Mouse (Mus musculus): ENCODE results near the gene Tnnt3. TPM values are rescaled to one million over a fixed set of nuclear protein-coding genes. Genes with fewer than 3 reads are reported as not detected.

Gene Tnnt3
- polyA plus RNA-seq, 1 experiment from 2014 or later: 16.0 TPM

- peak overlapping the region; percentile 67 for H3K9ac ChIP-seq (ENCODE audit: low read depth, low read length)
- H3K4me1 ChIP-seq (ENCODE audit: control insufficient read depth, insufficient read depth, low read length): peaks cover 33% of the 10 kb centered on the region
- H3K4me2 ChIP-seq: peak overlapping the region; percentile 34
- H3K4me3 ChIP-seq (ENCODE audit: low read depth, low read length): no peak overlapping the region
- H3K9me3 ChIP-seq (replicated peaks; ENCODE audit: control insufficient read depth, low read length): no peaks in the 10 kb centered on the region
- H3K36me3 ChIP-seq (ENCODE audit: control insufficient read depth, insufficient read depth, low read length): no peaks in the 10 kb centered on the region
- H3K27me3 ChIP-seq (ENCODE audit: control insufficient read depth, insufficient read depth, low read length): no peaks in the 10 kb centered on the region
- peak; percentile 52; the same call in 1 of the 2 replicates for ATAC-seq (replicated peaks; ENCODE audit: insufficient number of reproducible peaks, low FRiP score, low TSS enrichment)
- H3K27ac ChIP-seq (ENCODE audit: low read depth, low read length): peak overlapping the region; percentile 78
- 42% methylated on average over 21 of the region's 21 CpGs for WGBS (ENCODE audit: insufficient replicate concordance)
These were observed 17.8 kb downstream of the Tnnt3 start for GRCm38 (mm10) chr7:142516221-142516978.

GRCm38 (mm10) chr7:142517531-142517930 lies 18.9 kb downstream of the Tnnt3 start:
- H3K9me3 ChIP-seq (replicated peaks; ENCODE audit: control insufficient read depth, low read length): no peaks in the 10 kb centered on the region
- H3K36me3 ChIP-seq (ENCODE audit: control insufficient read depth, insufficient read depth, low read length): no peaks in the 10 kb centered on the region
- H3K4me1 ChIP-seq (ENCODE audit: control insufficient read depth, insufficient read depth, low read length): peaks cover 38% of the 10 kb centered on the region
- H3K4me3 ChIP-seq (ENCODE audit: low read depth, low read length): no peak overlapping the region
- no peaks in the 10 kb centered on the region for H3K27me3 ChIP-seq (ENCODE audit: control insufficient read depth, insufficient read depth, low read length)
- H3K9ac ChIP-seq (ENCODE audit: low read depth, low read length): no peak overlapping the region
- ATAC-seq (replicated peaks; ENCODE audit: insufficient number of reproducible peaks, low FRiP score, low TSS enrichment): no peak
- no peak overlapping the region for H3K4me2 ChIP-seq
- peak overlapping the region; percentile 12; the same call in 1 of the 2 replicates for H3K27ac ChIP-seq (ENCODE audit: low read depth, low read length)
- 15% methylated on average over 3 of the region's 3 CpGs for WGBS (ENCODE audit: insufficient replicate concordance)

- H3K9ac ChIP-seq (ENCODE audit: low read depth, low read length): no peak overlapping the region
- peaks cover 61% of the 10 kb centered on the region for H3K4me1 ChIP-seq (ENCODE audit: control insufficient read depth, insufficient read depth, low read length)
- H3K36me3 ChIP-seq (ENCODE audit: control insufficient read depth, insufficient read depth, low read length): no peaks in the 10 kb centered on the region
- H3K27me3 ChIP-seq (ENCODE audit: control insufficient read depth, insufficient read depth, low read length): no peaks in the 10 kb centered on the region
- no peak overlapping the region for H3K4me2 ChIP-seq
- no peaks in the 10 kb centered on the region for H3K9me3 ChIP-seq (replicated peaks; ENCODE audit: control insufficient read depth, low read length)
- ATAC-seq (replicated peaks; ENCODE audit: insufficient number of reproducible peaks, low FRiP score, low TSS enrichment): no peak
- 82% methylated on average over 4 of the region's 4 CpGs for WGBS (ENCODE audit: insufficient replicate concordance)
- peak overlapping the region; percentile 35; the same call in 1 of the 2 replicates for H3K27ac ChIP-seq (ENCODE audit: low read depth, low read length)
- H3K4me3 ChIP-seq (ENCODE audit: low read depth, low read length): no peak overlapping the region
These were observed 21.7 kb downstream of the Tnnt3 start for GRCm38 (mm10) chr7:142520331-142520730.

- Histone ChIP-seq H3K4me3 (ENCODE audit: low read depth, low read length) (no peak overlapping the region), H3K4me2 (no peak overlapping the region), H3K4me1 (ENCODE audit: control insufficient read depth, insufficient read depth, low read length) (peaks cover 54% of the 10 kb centered on the region), H3K9ac (ENCODE audit: low read depth, low read length) (no peak overlapping the region), H3K27ac (ENCODE audit: low read depth, low read length) (peak overlapping the region; percentile 93), H3K9me3 (replicated peaks; ENCODE audit: control insufficient read depth, low read length) (no peaks in the 10 kb centered on the region), H3K27me3 (ENCODE audit: control insufficient read depth, insufficient read depth, low read length) (no peaks in the 10 kb centered on the region), H3K36me3 (ENCODE audit: control insufficient read depth, insufficient read depth, low read length) (no peaks in the 10 kb centered on the region)
- WGBS (ENCODE audit: insufficient replicate concordance): 23% methylated on average over 4 of the region's 4 CpGs
- no peak for ATAC-seq (replicated peaks; ENCODE audit: insufficient number of reproducible peaks, low FRiP score, low TSS enrichment)
These were observed 23.7 kb downstream of the Tnnt3 start for GRCm38 (mm10) chr7:142522352-142522751.

- Histone ChIP-seq H3K27ac (ENCODE audit: low read depth, low read length) (peak overlapping the region; percentile 93), H3K9ac (ENCODE audit: low read depth, low read length) (peak overlapping the region; percentile 28), H3K36me3 (ENCODE audit: control insufficient read depth, insufficient read depth, low read length) (no peaks in the 10 kb centered on the region), H3K4me2 (peak overlapping the region; percentile 14; the same call in 1 of the 2 replicates), H3K4me3 (ENCODE audit: low read depth, low read length) (no peak overlapping the region), H3K9me3 (replicated peaks; ENCODE audit: control insufficient read depth, low read length) (no peaks in the 10 kb centered on the region), H3K4me1 (ENCODE audit: control insufficient read depth, insufficient read depth, low read length) (peaks cover 47% of the 10 kb centered on the region), H3K27me3 (ENCODE audit: control insufficient read depth, insufficient read depth, low read length) (no peaks in the 10 kb centered on the region)
- WGBS (ENCODE audit: insufficient replicate concordance): 25% methylated on average over 17 of the region's 17 CpGs
- no peak for ATAC-seq (replicated peaks; ENCODE audit: insufficient number of reproducible peaks, low FRiP score, low TSS enrichment)
These were observed 24.8 kb downstream of the Tnnt3 start for GRCm38 (mm10) chr7:142523200-142523990.

GRCm38 (mm10) chr7:142525342-142526178 lies 26.9 kb downstream of the Tnnt3 start:
- Histone ChIP-seq H3K4me2 (peak overlapping the region; percentile 2; the same call in 1 of the 2 replicates), H3K27ac (ENCODE audit: low read depth, low read length) (peak overlapping the region; percentile 93), H3K4me1 (ENCODE audit: control insufficient read depth, insufficient read depth, low read length) (peaks cover 53% of the 10 kb centered on the region), H3K9ac (ENCODE audit: low read depth, low read length) (peak overlapping the region; percentile 59), H3K36me3 (ENCODE audit: control insufficient read depth, insufficient read depth, low read length) (no peaks in the 10 kb centered on the region), H3K4me3 (ENCODE audit: low read depth, low read length) (no peak overlapping the region), H3K9me3 (replicated peaks; ENCODE audit: control insufficient read depth, low read length) (no peaks in the 10 kb centered on the region), H3K27me3 (ENCODE audit: control insufficient read depth, insufficient read depth, low read length) (no peaks in the 10 kb centered on the region)
- WGBS (ENCODE audit: insufficient replicate concordance): 37% methylated on average over 13 of the region's 13 CpGs
- peak; percentile 57 for ATAC-seq (replicated peaks; ENCODE audit: insufficient number of reproducible peaks, low FRiP score, low TSS enrichment)

GRCm38 (mm10) chr7:142529350-142529749 lies 30.7 kb downstream of the Tnnt3 start:
- WGBS (ENCODE audit: insufficient replicate concordance): 31% methylated on average over 10 of the region's 10 CpGs
- Histone ChIP-seq H3K4me1 (ENCODE audit: control insufficient read depth, insufficient read depth, low read length) (peaks cover 55% of the 10 kb centered on the region), H3K27me3 (ENCODE audit: control insufficient read depth, insufficient read depth, low read length) (no peaks in the 10 kb centered on the region), H3K36me3 (ENCODE audit: control insufficient read depth, insufficient read depth, low read length) (no peaks in the 10 kb centered on the region), H3K9me3 (replicated peaks; ENCODE audit: control insufficient read depth, low read length) (no peaks in the 10 kb centered on the region), H3K9ac (ENCODE audit: low read depth, low read length) (no peak overlapping the region), H3K27ac (ENCODE audit: low read depth, low read length) (peak overlapping the region; percentile 78), H3K4me2 (no peak overlapping the region), H3K4me3 (ENCODE audit: low read depth, low read length) (no peak overlapping the region)
- ATAC-seq (replicated peaks; ENCODE audit: insufficient number of reproducible peaks, low FRiP score, low TSS enrichment): no peak

GRCm38 (mm10) chr7:142531973-142532521 lies 33.4 kb downstream of the Tnnt3 start:
- peaks cover 40% of the 10 kb centered on the region for H3K4me1 ChIP-seq (ENCODE audit: control insufficient read depth, insufficient read depth, low read length)
- WGBS (ENCODE audit: insufficient replicate concordance): 83% methylated on average over 4 of the region's 4 CpGs
- no peak overlapping the region for H3K4me3 ChIP-seq (ENCODE audit: low read depth, low read length)
- peak overlapping the region; percentile 82 for H3K27ac ChIP-seq (ENCODE audit: low read depth, low read length)
- no peak for ATAC-seq (replicated peaks; ENCODE audit: insufficient number of reproducible peaks, low FRiP score, low TSS enrichment)
- no peaks in the 10 kb centered on the region for H3K27me3 ChIP-seq (ENCODE audit: control insufficient read depth, insufficient read depth, low read length)
- no peaks in the 10 kb centered on the region; the same call in 1 of the 2 replicates for H3K36me3 ChIP-seq (ENCODE audit: control insufficient read depth, insufficient read depth, low read length)
- H3K4me2 ChIP-seq: peak overlapping the region; percentile 62; the same call in 1 of the 2 replicates
- H3K9ac ChIP-seq (ENCODE audit: low read depth, low read length): 0 out of 2 replicates have a peak overlapping the region, but pooled peaks have one; percentile 5
- no peaks in the 10 kb centered on the region for H3K9me3 ChIP-seq (replicated peaks; ENCODE audit: control insufficient read depth, low read length)

Data from heart, embryonic 11.5 days (tissue).